Mouse (Mus musculus): ENCODE measurements around the gene 4930548H24Rik. TPM values are rescaled to one million over a fixed set of nuclear protein-coding genes. Genes with fewer than 3 reads are reported as not detected.
"Not testable (repeated sequence)": the region's sequence is repeated elsewhere in the genome, so short reads cannot be mapped to it uniquely, and the experiment has no call there.

Gene 4930548H24Rik
- polyA plus RNA-seq, 1 experiment from 2014 or later = not detected

DNA sequence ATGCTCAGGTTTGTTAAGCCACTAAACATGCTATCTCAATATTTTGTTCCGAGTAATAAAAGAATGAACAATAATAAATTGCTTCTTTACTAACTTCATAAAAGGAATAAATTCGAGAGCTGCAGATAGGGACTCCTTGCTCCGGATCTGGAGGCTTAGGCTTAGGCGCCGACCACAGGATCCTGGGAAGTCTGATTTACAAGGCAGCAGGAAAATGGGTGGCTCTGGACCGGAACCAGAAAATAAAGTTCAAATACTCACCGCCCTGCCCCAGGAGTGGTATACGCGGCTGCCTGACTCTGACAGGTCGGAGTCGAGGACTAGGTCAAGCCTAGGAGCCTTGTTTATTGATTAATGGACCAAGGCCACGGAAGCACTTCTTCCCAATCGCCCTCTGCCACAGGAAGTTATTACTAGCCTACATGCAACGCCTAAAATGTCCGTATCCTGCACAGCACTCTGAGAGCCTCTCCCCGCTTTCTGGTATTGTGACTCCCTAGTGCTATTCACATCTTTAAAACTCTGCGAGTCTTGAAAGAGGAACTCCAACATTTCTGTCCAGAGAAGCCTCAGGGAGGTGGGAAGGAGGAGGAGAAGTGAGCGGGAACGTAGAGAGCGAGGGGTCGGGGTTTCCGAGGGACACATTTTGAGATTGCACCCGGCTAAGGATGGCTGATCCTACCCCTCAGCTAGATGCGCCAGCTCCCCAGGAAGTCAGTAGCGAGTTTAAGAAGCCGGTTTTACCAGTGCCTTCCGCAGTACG lies 41.0 kb downstream of the 4930548H24Rik start, which contains the start of gene Slc4a1ap:
Gene Slc4a1ap, plus strand, starts transcription at position 642 of the 763 bp plus-strand sequence.
- Histone ChIP-seq H3K4me1 (ENCODE audit: control insufficient read depth, insufficient read depth, low read length) (peaks cover 17% of the 10 kb centered on the region), H3K27ac (replicated peaks; ENCODE audit: low read depth, low read length) (peak within 1 kb of the TSS; percentile 78)
- WGBS = under 1% methylated on average over 28 of the region's 28 CpGs

DNA sequence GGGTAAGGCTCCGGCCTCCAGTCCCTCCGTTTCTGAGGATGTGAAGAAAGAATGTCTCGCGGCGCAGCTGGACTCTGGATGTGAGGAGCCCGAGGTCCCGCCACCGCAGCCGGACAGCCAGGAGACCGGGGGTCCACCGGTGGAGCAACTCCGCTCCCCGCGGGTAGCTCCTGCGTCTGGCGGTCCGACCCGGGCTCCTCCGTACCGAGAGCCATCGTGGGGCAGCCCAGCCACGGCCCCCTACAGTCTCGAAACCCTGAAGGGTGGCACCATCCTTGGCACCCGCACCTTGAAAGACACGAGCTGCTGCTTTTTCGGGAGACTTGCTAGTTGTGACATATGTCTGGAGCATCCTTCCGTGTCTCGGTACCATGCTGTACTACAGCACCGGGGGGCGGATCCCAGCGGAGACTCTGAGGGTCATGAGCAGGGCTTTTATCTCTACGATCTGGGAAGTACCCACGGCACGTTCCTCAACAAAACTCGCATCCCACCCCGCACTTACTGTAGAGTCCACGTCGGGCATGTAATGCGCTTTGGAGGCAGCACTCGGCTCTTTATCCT lies 41.7 kb downstream of the 4930548H24Rik start:
- H3K4me1 ChIP-seq (ENCODE audit: control insufficient read depth, insufficient read depth, low read length) = peaks cover 17% of the 10 kb centered on the region
- peak overlapping the region; percentile 81 for H3K9ac ChIP-seq (ENCODE audit: low read depth, low read length)
- ATAC-seq (ENCODE audit: low read depth) (no peak; the same call in 1 of the 2 replicates), DNase-seq (ENCODE audit: low spot score) (no peak)
- H3K4me2 ChIP-seq (ENCODE audit: low read depth, low read length) = peak overlapping the region; percentile 99
- no peaks in the 10 kb centered on the region for H3K27me3 ChIP-seq (replicated peaks; ENCODE audit: control insufficient read depth, insufficient read depth, low read length)
- H3K4me3 ChIP-seq (ENCODE audit: low read depth, low read length) = peak overlapping the region; percentile 74
- H3K27ac ChIP-seq (replicated peaks; ENCODE audit: low read depth, low read length) = peak overlapping the region; percentile 78
- H3K9me3 ChIP-seq (ENCODE audit: control insufficient read depth, low read length) = no peaks in the 10 kb centered on the region
- 2% methylated on average over 32 of the region's 40 CpGs for WGBS
- peaks cover 38% of the 10 kb centered on the region for H3K36me3 ChIP-seq (ENCODE audit: control insufficient read depth, insufficient read depth, low read length)

More for the DNA sequence above, 41.0 kb downstream of the 4930548H24Rik start, which contains the start of gene Slc4a1ap:
- Histone ChIP-seq H3K36me3 (ENCODE audit: control insufficient read depth, insufficient read depth, low read length) (peaks cover 38% of the 10 kb centered on the region), H3K9me3 (ENCODE audit: control insufficient read depth, low read length) (no peaks in the 10 kb centered on the region), H3K27me3 (replicated peaks; ENCODE audit: control insufficient read depth, insufficient read depth, low read length) (no peaks in the 10 kb centered on the region), H3K9ac (ENCODE audit: low read depth, low read length) (peak within 1 kb of the TSS; percentile 81), H3K4me2 (ENCODE audit: low read depth, low read length) (peak within 1 kb of the TSS; percentile 99), H3K4me3 (ENCODE audit: low read depth, low read length) (peak within 1 kb of the TSS; percentile 74)
- peak; percentile 91 for ATAC-seq (ENCODE audit: low read depth)
- DNase-seq (ENCODE audit: low spot score) = peak; percentile 81

DNA sequence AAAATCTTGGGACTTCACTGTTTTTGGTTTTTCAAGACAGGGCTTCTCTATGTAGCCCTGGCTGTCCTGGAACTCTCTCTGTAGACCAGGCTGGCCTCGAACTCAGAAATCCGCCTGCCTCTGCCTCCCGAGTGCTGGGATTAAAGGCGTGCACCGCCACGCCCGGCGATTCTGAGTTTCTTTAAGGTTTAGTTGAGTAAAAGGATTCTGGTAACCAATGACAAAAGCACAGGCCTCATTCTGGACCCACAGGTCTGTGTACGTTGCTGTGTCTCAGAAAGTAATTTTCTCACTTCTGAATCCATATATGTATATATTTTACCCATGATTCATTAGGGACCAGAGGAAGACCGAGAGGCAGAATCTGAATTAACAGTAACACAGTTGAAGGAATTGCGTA lies 42.2 kb downstream of the 4930548H24Rik start, which contains the start of gene Supt7l:
Gene Supt7l, minus strand, starts transcription at position 101 of the 400 bp plus-strand sequence.
- peak within 1 kb of the TSS; percentile 78 for H3K27ac ChIP-seq (replicated peaks; ENCODE audit: low read depth, low read length)
- H3K4me1 ChIP-seq (ENCODE audit: control insufficient read depth, insufficient read depth, low read length) = peaks cover 17% of the 10 kb centered on the region
- H3K4me3 ChIP-seq (ENCODE audit: low read depth, low read length) = peak within 1 kb of the TSS; percentile 74
- H3K9ac ChIP-seq (ENCODE audit: low read depth, low read length) = peak within 1 kb of the TSS; percentile 81
- H3K4me2 ChIP-seq (ENCODE audit: low read depth, low read length) = peak within 1 kb of the TSS; percentile 99
- DNase-seq (ENCODE audit: low spot score); ATAC-seq (ENCODE audit: low read depth); H3K27me3 ChIP-seq (replicated peaks; ENCODE audit: control insufficient read depth, insufficient read depth, low read length); H3K9me3 ChIP-seq (ENCODE audit: control insufficient read depth, low read length): not testable (repeated sequence)
- WGBS = 77% methylated on average over 11 of the region's 11 CpGs
- peaks cover 38% of the 10 kb centered on the region for H3K36me3 ChIP-seq (ENCODE audit: control insufficient read depth, insufficient read depth, low read length)

GRCm38 (mm10) chr5:31528560-31528959 lies 43.0 kb downstream of the 4930548H24Rik start:
- Histone ChIP-seq H3K27me3 (replicated peaks; ENCODE audit: control insufficient read depth, insufficient read depth, low read length) (no peaks in the 10 kb centered on the region), H3K9me3 (ENCODE audit: control insufficient read depth, low read length) (no peaks in the 10 kb centered on the region), H3K4me3 (ENCODE audit: low read depth, low read length) (no peak overlapping the region), H3K27ac (replicated peaks; ENCODE audit: low read depth, low read length) (no peak overlapping the region), H3K36me3 (ENCODE audit: control insufficient read depth, insufficient read depth, low read length) (peaks cover 42% of the 10 kb centered on the region), H3K9ac (ENCODE audit: low read depth, low read length) (no peak overlapping the region), H3K4me2 (ENCODE audit: low read depth, low read length) (peak overlapping the region; percentile 99; the same call in 1 of the 2 replicates), H3K4me1 (ENCODE audit: control insufficient read depth, insufficient read depth, low read length) (peaks cover 17% of the 10 kb centered on the region)
- ATAC-seq (ENCODE audit: low read depth) = no peak
- 56% methylated on average over 2 of the region's 2 CpGs for WGBS
- no peak for DNase-seq (ENCODE audit: low spot score)

DNA sequence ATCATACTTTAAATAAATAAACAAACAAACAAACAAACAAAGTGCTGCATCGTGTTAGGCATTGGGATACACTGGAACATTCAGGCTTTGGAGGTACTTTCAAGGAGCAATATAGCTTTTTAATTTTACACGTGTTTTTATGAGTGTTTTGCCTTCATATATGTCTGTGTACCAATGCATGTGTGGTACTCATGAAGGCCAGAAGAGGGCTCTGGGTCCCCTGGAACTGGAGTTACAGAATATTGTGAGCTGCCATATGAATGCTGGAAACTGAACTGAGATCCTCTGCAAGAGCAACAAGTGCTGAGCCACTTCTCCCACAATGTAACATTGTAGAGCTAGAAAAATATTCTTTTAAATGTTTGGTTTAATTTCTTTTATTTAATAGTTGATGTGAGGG lies 49.7 kb downstream of the 4930548H24Rik start:
- H3K36me3 ChIP-seq (ENCODE audit: control insufficient read depth, insufficient read depth, low read length) = peaks cover 92% of the 10 kb centered on the region
- H3K9ac ChIP-seq (ENCODE audit: low read depth, low read length) = no peak overlapping the region
- no peak for ATAC-seq (ENCODE audit: low read depth)
- H3K4me3 ChIP-seq (ENCODE audit: low read depth, low read length) = no peak overlapping the region
- DNase-seq (ENCODE audit: low spot score) = no peak
- H3K27me3 ChIP-seq (replicated peaks; ENCODE audit: control insufficient read depth, insufficient read depth, low read length) = no peaks in the 10 kb centered on the region
- no peak overlapping the region for H3K4me2 ChIP-seq (ENCODE audit: low read depth, low read length)
- H3K9me3 ChIP-seq (ENCODE audit: control insufficient read depth, low read length) = no peaks in the 10 kb centered on the region
- H3K4me1 ChIP-seq (ENCODE audit: control insufficient read depth, insufficient read depth, low read length) = no peaks in the 10 kb centered on the region
- H3K27ac ChIP-seq (replicated peaks; ENCODE audit: low read depth, low read length) = no peak overlapping the region
- 88% methylated on average over 2 of the region's 2 CpGs for WGBS

Other genes with a start within 250 kb of the 4930548H24Rik start
- gene Nrbp1, start 244.9 kb upstream of the 4930548H24Rik start, polyA plus RNA-seq (2014; fragmentation: Nextera tagmentation; extraction: Ambion mirVana) = 157 and 172 TPM in 2 replicates
- gene Gm9970, start 244.5 kb upstream of the 4930548H24Rik start, polyA plus RNA-seq (2014; fragmentation: Nextera tagmentation; extraction: Ambion mirVana) = 0.68 and 0.83 TPM in 2 replicates
- 14.8 and 15.2 TPM in 2 replicates for gene Krtcap3, start 234.0 kb upstream of the 4930548H24Rik start, polyA plus RNA-seq (2014; fragmentation: Nextera tagmentation; extraction: Ambion mirVana)
- 36.7 and 38.4 TPM in 2 replicates for gene Ift172, start 194.6 kb upstream of the 4930548H24Rik start, polyA plus RNA-seq (2014; fragmentation: Nextera tagmentation; extraction: Ambion mirVana)
- gene Fndc4, start 189.7 kb upstream of the 4930548H24Rik start, polyA plus RNA-seq (2014; fragmentation: Nextera tagmentation; extraction: Ambion mirVana) = 74.4 and 80.6 TPM in 2 replicates
- gene Gckr, start 188.3 kb upstream of the 4930548H24Rik start, polyA plus RNA-seq (2014; fragmentation: Nextera tagmentation; extraction: Ambion mirVana) = 0.17 and 0.31 TPM in 2 replicates
- gene Zfp512, start 33.3 kb upstream of the 4930548H24Rik start, polyA plus RNA-seq (2014; fragmentation: Nextera tagmentation; extraction: Ambion mirVana) = 39.1 and 43.6 TPM in 2 replicates
- gene Gpn1, start 9.0 kb downstream of the 4930548H24Rik start, polyA plus RNA-seq (2014; fragmentation: Nextera tagmentation; extraction: Ambion mirVana) = 43.0 and 53.1 TPM in 2 replicates
- gene Slc4a1ap, start 41.3 kb downstream of the 4930548H24Rik start, polyA plus RNA-seq (2014; fragmentation: Nextera tagmentation; extraction: Ambion mirVana) = 22.4 and 23.4 TPM in 2 replicates
- 9.5 and 11.4 TPM in 2 replicates for gene Supt7l, start 42.1 kb downstream of the 4930548H24Rik start, polyA plus RNA-seq (2014; fragmentation: Nextera tagmentation; extraction: Ambion mirVana)
- gene Mrpl33, start 111.2 kb downstream of the 4930548H24Rik start, polyA plus RNA-seq (2014; fragmentation: Nextera tagmentation; extraction: Ambion mirVana) = 297 and 305 TPM in 2 replicates
- 3.6 TPM in 2 replicates for gene Rbks, start 211.9 kb downstream of the 4930548H24Rik start, polyA plus RNA-seq (2014; fragmentation: Nextera tagmentation; extraction: Ambion mirVana)
- gene Babam2, start 211.9 kb downstream of the 4930548H24Rik start, polyA plus RNA-seq (2014; fragmentation: Nextera tagmentation; extraction: Ambion mirVana) = 37.6 and 38.0 TPM in 2 replicates

Measured in embryonic facial prominence, embryonic 14.5 days (tissue).